Mouse (Mus musculus) heart, postnatal 14 days (tissue): ENCODE measurements around the gene Tigd3. TPM values are rescaled to one million over a fixed set of nuclear protein-coding genes. Genes with fewer than 3 reads are reported as not detected.

Source experiments
- DNase-seq, 2 experiments: peaks; one replicate each; pipeline ENCODE4 v3.0.0; 2021 to 2022
- intact Hi-C: fragments of 180-260 bp; cut with DNase I; formaldehyde crosslinking; loops from one replicate; pipeline ENCODE4 v1.15.1; 2025
- total RNA-seq, 2 experiments: library from RNA; stranded (reverse); gene quantifications; 2 replicates each; pipeline ENCODE4 v1.2.3; 2021

Gene Tigd3
- total RNA-seq, 2 experiments from 2014 or later: 0.79 to 0.93 TPM

DNA sequence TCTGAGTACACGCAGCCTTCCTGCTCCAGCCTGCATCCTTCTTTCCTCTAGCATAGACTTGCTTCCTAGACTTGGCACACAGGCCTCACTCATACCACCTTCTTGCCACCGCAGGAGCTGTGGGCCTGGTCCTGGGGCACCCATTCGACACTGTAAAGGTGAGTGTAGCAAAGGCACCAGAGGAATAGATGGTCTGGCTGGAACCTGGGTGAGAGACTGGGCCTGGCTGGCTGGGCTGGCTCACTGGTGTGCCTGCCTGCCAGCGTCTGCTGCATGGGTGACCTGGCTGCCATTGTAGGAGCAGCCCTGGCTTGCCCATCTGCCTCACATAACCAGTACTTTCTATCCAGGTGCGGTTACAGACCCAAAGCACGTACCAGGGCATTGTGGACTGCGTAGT is 14.2 kb downstream of the Tigd3 start:
- no peak for DNase-seq
- intact Hi-C loops: loop anchor here (2.0 to 10.0 kb wide), 2 partner anchors 29 to 355 kb away; no protein-coding TSS in a partner anchor

DNA sequence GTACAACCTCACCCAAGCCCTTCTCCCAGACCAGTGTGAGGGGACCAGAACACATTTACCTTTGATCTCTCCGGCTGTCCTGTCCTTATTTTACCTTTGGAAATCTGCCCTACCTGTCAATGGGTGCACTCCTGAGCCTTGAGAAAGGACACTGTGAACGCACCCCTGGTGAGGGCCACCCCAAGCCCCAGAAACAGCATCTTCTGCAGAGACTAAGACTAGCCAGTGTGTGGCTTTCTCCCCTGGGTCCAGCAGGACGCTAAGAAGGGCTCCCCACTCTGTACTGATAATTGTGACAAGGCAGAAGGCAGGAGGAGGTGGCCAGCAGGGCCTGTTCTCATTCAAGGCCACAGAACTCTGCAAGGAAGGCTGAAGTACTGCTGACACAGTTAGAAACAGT is 15.0 kb downstream of the Tigd3 start:
- no peak for DNase-seq
- intact Hi-C loops: loop anchor here (1.0 to 2.0 kb wide), 2 partner anchors 28 to 86 kb away; no protein-coding TSS in a partner anchor

DNA sequence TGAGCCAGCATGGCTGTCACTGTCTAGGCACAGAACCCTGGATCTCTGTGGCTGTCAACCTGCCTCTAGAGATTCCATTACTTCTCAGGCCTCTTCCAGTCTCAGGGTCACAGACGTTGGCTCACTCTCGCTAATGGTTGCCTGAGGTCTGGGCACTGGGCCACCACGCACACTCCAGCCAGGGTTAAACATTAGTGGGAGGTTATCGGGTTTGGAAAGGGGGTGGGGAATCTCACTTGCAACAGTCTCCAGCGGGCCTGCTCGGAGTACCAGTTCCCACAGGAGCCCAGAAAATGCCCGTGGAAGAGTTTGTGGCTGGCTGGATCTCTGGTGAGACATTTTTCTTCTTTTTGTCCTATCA is 15.6 kb downstream of the Tigd3 start:
- intact Hi-C loops: loop anchor here (1.0 to 2.0 kb wide), 2 partner anchors 28 to 85 kb away; no protein-coding TSS in a partner anchor
- peak; percentile 29 to 46 for DNase-seq

DNA sequence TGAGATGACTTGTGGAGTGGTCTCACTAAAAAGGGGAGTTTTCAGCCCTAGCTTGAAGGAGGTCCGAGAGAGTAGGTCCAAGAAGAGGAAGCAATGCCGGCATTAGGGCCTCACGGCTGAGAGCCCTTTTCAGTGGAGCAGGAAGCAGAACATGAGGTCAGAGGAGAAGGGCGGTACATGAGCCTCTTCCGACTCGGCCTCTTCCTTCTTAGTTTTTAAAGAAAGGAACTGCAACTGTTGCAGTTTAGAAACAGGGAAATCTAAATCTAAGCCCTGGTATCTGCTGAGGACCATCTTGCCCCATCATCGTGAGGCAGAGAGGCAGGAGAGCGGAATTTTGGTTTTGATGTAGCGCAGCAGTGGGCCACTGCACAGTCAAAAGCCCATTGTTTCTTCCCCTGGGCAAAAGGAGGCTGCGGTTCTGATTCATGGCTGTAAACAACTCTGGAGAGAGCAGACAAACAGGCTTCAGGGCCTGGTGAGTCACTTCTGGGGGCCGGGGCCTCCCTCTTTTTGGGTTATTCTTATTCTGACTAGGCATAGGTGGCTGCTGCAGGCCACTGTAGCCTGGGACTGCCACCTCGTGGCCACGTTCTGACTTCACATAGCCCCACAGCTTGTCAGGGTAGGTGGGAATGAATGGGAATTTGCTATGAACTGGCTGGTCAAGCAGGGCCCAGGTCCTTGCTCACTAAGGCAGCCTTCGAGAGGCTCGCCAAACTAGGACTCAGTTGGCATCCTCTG is 16.2 kb downstream of the Tigd3 start, which contains the start of gene Slc25a45:
Gene Slc25a45, plus strand, starts transcription at position 191 of the 744 bp plus-strand sequence.
- intact Hi-C loops: loop anchor here (1.0 to 2.0 kb wide), 2 partner anchors 27 to 84 kb away; no protein-coding TSS in a partner anchor
- DNase-seq: peak; percentile 75 to 82

DNA sequence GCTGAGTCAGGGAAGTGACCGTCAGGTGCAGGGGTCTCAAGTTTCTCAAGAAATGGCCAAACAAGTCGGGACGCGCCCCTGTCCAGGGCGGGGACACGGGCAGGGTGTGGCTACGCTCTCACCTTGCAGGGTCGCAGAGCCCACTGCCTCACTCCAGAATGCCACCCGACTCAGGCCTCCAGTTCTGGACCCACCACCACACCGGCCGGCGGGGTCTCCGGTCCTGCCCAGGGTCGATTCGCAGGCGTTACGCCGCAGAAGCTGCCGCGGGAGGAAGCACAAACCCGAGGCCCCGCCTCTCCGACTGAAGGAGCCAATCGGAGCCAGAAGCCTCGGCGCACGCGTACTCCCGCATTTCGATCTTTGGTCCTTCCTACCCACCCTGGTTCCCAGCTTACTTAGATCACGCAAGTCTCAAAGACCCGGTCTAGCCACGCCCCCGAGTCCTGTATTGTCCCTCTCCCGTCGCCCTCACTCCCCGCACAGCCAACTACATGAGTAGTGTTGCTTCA is 18.9 kb downstream of the Tigd3 start, which contains the start of gene Frmd8:
Gene Frmd8, minus strand, starts transcription at position 306 of the 512 bp plus-strand sequence.
- peak; percentile 94 for DNase-seq
- intact Hi-C loops: no loop called here

DNA sequence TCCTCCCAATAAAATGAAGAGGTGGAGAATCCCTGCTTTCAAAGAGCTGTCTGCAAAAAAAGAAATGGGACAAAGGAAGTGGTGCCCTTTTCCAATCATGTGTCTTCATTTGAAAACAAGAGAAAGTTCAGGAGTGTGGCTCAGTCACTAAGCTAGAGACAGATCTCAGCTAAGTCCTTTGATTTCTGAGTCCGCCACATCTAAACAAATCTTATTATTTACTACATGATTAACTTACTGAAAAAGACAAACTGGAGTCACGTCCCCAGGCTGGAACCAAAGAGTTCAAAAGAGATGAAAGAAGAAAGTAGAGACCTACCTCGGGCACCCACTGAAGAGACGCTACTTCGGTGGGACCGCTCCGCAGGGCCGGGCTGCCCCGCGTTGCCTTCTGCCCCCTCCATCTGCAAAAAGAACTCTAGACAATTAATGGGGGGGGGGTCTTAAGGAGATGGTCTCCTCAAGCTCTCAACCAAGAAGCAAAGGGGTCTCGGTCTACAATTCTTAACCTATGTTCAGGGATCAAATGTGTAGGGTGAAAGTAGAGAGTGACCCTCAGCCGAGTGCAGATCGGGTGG is 19.5 kb downstream of the Tigd3 start:
- no peak for DNase-seq
- intact Hi-C loops: no loop called here

DNA sequence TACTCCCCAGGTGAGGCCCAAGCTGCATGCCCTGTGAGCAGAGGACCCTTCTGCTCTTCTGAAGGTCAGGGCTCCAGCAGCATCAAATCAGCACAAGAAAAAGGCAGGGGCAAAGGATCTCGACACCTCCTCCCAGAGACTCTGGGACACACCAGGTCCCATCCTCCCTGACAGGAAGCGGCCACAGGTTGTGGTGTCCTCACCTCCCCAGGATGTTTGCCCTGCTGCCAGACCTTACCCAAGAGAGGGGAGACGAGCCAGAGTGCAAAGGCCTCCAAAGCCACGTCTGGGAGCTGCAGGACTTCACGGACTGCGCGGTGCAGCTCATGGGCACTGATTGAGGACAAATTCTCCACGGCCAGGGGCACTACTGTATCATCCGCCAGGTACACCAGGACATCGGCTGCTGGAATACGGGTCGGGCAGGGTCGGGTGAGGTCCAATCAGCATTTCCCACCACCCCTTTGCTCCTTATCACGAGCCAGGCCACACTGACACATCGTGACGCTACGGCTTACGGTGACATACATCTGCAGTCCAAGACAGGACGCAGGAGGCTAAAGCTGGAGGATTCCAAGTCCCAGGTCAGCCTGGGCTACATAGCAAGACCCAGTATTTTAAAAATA is 20.9 kb downstream of the Tigd3 start:
- no peak for DNase-seq
- intact Hi-C loops: no loop called here

DNA sequence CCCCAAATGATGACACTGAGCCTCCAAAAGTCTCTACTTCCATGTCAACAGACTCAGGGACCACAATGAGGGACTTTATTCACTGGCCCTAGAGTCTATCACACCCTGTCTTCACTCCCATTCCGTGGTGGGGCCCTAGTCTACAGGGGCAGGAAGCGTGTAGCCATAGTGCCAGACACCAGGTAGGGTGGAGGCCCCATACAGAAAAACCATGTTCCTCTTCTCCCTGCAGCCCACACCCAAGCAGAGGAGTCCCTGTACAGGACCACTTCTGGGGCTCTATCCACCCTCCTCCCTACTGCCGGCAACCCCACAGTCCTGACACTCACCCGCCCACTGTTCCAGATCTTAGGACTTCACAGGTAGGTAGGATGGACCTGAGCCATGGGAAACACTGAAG is 21.4 kb downstream of the Tigd3 start:
- DNase-seq: no peak
- intact Hi-C loops: no loop called here

DNA sequence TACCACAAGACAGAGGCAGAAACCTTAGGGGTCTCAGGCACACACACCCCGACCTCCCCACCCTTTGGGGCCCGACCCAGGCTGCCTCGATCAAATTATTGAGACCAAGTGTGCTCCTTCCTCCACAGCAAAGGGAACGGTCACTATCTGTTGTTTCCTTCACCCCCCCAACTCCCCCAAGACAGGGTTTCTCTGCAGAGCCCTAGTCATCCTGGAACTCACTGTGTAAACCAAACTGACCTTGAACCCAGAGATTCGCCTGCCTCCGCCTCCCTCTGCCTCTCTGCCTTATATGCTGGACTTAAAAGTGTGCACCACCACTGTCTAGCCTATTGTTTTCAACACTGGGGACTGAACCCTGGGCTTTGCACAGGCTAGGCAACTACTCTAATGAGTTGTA is 22.3 kb downstream of the Tigd3 start:
- no peak for DNase-seq
- intact Hi-C loops: no loop called here

DNA sequence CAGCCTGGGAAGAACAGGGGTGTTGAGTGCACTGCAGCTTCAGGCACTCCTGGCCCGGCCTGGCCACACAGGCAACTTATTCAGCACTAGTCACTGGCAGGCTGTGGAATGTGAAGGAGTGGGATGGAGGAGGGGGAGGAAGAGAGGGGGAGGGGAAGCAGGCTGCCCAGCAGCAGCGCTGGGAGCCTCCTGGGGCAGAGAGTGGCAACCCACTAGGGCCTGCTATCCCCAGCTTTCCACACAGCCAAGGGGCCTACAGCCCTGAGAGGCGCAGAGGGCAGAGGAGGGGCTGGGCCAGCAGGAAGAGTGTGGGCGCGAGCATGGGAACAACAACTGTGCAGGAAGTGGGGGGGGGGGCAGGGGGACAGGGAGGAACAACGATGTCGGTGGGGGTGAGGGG is 22.7 kb downstream of the Tigd3 start:
- intact Hi-C loops: no loop called here
- DNase-seq: peak; percentile 41 to 48

DNA sequence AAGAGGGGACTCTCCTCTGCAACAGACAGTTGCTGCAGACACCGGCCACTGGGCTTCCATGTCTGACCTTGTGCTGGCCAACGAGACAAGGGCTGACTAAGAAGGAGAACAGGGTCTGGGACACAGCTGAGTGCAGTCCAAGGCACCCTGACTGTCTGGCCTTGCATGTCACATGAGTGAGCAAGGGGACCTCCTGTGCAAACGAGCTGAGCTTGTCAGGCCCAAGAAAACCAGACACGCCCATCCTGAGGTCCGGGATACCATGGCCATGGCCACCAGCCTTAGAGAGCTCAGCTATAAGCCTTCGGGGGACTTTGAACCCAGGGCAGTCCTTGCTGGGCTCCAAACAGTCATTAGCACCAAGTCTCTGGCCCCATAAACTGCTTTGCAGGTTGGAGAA is 25.9 kb downstream of the Tigd3 start:
- intact Hi-C loops: no loop called here
- no peak for DNase-seq

DNA sequence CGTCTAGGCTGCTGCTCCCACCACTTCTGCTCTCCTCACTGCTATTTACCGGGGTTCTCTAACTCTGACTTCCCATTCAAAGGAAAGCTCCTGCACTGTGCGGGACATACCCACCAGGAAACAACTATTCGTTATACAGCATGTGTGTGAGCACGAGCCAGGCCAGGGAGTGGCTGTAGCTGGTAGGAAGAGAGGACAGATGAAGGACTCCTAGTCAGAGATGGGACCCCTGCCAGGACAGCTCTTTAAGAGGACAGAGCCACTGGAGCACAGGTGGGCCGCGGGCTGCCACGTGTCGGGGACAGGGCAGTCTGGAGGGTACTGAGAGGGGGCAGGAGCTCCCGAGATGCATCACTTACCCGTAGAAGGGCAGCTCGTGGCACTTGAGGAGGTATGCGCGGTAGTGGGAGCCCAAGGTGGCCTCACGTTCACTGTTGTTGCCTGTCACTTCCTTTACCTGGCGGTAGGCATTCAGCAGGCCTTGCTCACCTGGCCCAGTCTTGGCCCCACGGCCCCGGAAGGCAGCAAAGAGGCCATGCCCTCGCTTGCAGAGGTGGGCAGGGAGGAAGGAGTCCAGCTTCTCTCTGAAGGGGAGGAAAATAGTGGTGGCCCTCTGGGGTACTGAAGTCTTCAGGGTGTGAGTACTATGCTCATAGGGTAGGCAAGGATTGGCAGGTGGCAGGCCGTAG is 29.1 kb downstream of the Tigd3 start:
- intact Hi-C loops: no loop called here
- DNase-seq: peak in 1 of 2 experiments; percentile 37

DNA sequence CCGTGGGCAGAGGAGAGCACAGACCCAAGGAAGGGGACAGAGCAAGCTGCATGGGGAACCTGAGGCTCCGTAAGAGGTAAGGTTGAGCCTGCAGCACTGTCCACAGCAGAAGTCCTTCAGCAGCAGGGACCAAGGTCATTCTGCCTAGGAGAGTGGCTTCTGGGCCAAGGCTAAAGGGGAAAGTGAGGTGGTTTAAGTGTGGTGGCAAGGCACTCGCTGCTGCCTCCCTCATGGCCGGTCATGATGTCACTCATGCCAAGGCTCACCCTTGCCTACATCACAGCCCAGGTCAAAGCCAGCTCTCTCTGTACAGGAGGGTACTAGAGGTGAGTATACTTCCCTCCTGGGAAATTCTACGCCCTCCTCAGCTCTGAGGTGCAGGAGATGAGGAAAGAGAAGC is 30.2 kb downstream of the Tigd3 start:
- intact Hi-C loops: no loop called here
- no peak for DNase-seq

DNA sequence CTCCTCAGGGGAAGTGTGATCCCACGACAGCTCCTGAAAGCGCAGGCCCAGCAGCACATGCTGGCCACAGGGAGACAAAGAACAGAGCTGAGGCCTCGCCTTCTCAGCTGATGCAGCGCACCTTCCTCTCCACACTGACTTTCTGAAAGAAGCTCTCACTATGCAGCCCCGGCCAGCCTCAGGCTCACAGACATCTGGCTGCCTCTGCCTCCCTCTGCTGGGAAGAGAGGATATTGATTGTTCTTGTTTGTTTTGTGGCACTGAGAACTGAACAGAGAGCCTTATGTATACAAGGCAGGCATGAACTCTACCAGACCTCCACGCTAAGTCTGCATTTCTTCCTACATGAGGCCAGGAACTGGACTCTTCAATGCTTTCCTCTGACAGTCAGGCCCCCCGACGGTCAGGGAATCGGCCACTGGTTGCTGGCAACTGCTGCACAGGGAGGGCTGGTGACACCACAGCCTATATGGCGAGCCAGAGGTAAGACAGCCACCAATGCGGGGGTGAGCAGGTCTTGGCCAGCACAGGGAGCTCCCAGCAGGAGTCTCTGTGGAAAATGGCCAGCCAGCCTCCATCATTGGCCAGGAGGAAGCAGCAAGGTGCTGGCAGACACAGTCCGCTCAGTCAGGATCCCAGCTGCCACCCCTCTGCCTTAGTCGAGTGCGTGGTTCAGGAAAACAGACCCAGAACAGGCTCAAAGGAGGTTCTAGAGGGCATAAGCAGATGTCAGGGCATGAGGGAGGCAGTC is 31.4 kb downstream of the Tigd3 start:
- intact Hi-C loops: no loop called here
- no peak for DNase-seq

DNA sequence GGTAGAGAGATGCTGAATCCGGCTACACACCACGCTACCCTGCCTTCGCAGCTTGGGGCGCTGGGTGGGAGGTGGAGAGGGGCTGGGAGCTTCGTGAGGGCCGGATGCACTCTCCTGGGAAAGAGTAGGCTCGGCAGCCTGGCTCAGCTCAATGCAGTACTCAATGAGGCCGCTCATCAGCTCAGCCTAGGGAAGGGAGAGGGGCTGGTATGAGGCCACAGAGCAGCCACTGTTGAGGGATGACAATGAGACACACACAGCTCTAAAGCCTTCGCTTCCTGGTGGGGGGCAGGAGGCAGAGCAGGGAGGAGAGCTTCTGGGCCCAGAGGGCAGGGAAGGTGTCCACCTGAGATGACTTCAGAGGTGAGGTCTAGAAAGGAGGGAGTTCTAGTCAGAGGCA is 37.3 kb downstream of the Tigd3 start:
- no peak for DNase-seq
- intact Hi-C loops: no loop called here

DNA sequence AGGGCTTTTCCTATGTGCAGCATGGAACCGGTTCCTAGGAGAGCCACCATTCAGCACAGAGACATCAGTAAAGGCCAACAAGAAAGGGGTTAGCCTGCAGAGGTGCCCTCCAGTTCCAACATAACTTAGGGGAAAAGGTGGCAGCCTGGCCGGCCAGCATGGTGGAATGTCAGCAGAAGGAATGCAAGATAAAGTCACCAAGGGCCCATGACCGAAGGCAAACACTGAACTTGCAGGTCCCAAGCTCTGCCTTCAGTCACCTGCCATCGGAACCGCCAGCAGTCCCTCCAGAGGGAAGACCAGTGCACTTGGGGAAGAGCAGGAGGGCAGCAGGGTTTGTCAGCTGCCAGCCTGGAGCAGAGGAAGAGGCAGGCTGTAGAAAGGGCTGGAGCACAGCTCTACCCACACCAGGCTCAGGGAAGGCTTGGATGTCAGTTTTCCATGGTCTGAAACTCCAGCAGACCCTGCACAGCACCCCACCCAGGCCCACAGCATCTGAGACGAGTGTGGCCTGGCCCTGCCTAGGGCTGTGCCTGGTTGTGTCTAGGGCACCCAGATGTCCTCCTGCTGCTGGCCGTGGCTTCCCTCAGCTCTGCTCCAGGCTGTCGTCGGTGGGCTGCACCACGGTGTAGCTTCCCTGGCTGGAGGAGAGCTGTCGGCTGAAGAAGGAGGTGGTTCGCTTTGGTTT is 41.8 kb downstream of the Tigd3 start:
- peak in 1 of 2 experiments; percentile 36 for DNase-seq
- intact Hi-C loops: no loop called here

DNA sequence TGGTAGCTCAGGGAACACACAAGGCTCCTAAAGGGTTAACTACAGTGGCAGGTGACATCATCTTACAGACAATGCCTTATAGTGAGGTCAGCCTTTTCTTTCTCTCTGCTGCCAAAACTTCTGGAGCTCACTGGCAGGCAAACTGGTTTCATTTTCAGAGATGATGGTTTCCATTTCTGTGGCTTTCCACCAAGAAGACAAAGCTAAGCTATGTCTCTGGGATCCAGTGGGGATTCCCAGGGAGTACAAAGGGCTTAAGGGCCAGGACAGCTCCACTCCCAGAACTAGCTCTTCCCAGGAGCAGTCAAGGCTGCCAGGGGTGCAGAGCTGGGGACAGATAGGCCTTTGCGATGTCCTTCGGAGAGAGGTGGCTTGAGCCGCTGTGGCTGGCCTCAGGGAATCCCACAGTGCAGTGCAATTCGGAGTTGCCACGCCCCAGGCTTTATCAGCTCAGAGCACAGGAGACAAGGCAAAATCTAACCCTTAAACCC is 42.4 kb downstream of the Tigd3 start:
- peak in 1 of 2 experiments; percentile 41 for DNase-seq
- intact Hi-C loops: loop anchor here (2.0 kb wide), 1 partner anchor 27 kb away; no protein-coding TSS in a partner anchor

DNA sequence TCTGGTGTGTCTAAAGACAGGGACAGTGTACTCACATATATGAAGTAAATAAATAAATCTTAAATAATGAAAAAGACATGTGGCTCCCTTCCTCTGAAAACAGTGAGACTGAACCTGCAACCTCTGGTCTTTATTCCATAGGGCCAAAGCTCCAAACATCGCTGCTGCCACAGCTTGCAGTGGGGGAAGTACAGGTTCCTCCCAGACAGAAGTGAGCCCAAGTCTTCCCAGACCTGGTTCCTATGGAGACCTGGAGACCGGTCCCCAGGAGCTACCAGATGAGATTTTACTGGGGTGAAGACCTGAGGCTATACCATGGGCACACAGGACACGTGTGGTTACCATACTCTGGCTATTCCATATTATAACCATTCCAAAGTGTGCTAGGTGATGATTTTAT is 43.1 kb downstream of the Tigd3 start:
- intact Hi-C loops: loop anchor here (1.0 to 2.0 kb wide), 2 partner anchors 28 to 58 kb away; no protein-coding TSS in a partner anchor
- no peak for DNase-seq
